Mouse (Mus musculus) small intestine, adult 2 months (tissue): ENCODE data around the gene Parvb. TPM values are rescaled to one million over a fixed set of nuclear protein-coding genes. Genes with fewer than 3 reads are reported as not detected.

ENCODE experiments used
- H3K27ac ChIP-seq: fragments of 200-500 bp; 2 replicates; pipeline ENCODE4 v1.5.1; 2012; ENCODE audit warnings: low read depth, low read length, control low read depth, inconsistent platforms; ENCODE audit not compliant: insufficient read depth
- H3K27me3 ChIP-seq: fragments of 200-500 bp; 2 replicates; pipeline ENCODE4 v1.6.1; 2012; ENCODE audit warnings: mild to moderate bottlenecking, moderate library complexity, low read length, inconsistent platforms; ENCODE audit not compliant: control insufficient read depth, insufficient read depth
- H3K36me3 ChIP-seq: fragments of 200-500 bp; 2 replicates; pipeline ENCODE4 v1.6.1; 2012; ENCODE audit warnings: mild to moderate bottlenecking, low read length, control low read depth, inconsistent platforms; ENCODE audit not compliant: control insufficient read depth, insufficient read depth
- H3K4me1 ChIP-seq: fragments of 200-500 bp; 2 replicates; pipeline ENCODE4 v1.6.1; 2012; ENCODE audit warnings: low read length, inconsistent platforms, mixed read lengths; ENCODE audit not compliant: control insufficient read depth, insufficient read depth, insufficient read length
- H3K4me3 ChIP-seq: fragments of 200-500 bp; 2 replicates; pipeline ENCODE4 v1.5.1; 2012; ENCODE audit warnings: low read depth, mild to moderate bottlenecking, control low read depth, inconsistent platforms, low read length, moderate library complexity
- CTCF ChIP-seq: fragments of 200-500 bp; IDR thresholded peaks from 2 replicates; pipeline ENCODE4 v1.5.1; 2012; ENCODE audit warnings: low read depth, mild to moderate bottlenecking, control low read depth, inconsistent platforms, low read length, moderate library complexity, mixed read lengths; ENCODE audit not compliant: insufficient replicate concordance, insufficient read length; ENCODE audit errors: extremely low read depth
- POLR2A ChIP-seq: fragments of 200-500 bp; IDR thresholded peaks from 2 replicates; pipeline ENCODE4 v1.6.1; 2012; ENCODE audit warnings: low read depth, mild to moderate bottlenecking, control low read depth, inconsistent platforms, low read length, moderate library complexity
- WGBS: fragments of 180-500 bp; shearing (Covaris S2); methylation state at CpG from one replicate; pipeline ENCODE4 v1.1.7; 2018; 5-methylcytosine and 5-hydroxymethylcytosine counted together
- polyA plus RNA-seq: library from polyadenylated mRNA; depleted of rRNA; stranded (reverse); fragments of >200 nt; gene quantifications from 2 replicates; pipeline ENCODE4 v1.2.3, GENCODE M21; 2012

The Parvb gene
- polyA plus RNA-seq, 1 experiment, result 2.9 TPM

DNA sequence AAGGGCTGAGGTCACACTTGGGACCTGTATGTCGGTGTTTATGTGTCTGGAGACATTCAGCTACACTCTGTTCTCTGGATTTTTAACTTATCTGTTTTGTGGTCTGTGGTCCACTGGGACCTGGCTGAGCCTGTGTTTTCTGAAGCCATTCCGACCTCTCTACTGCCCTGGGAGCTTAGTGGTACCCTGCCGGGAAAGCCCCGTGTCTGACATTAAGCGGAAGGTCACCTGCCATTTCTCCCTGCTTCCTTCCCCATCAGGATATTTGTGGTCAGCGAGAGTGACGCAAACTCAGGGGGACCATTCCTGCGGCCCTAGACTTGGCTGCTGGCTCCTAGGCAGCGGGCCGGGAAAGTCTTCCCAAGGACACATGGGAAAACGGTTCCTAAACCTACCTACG, 61.7 kb downstream of the Parvb start:
- 77% methylated on average over 12 of the region's 12 CpGs for WGBS
- Histone ChIP-seq H3K4me3 (no peak overlapping the region), H3K4me1 (no peaks in the 10 kb centered on the region), H3K27ac (no peak overlapping the region), H3K36me3 (no peaks in the 10 kb centered on the region), H3K27me3 (no peaks in the 10 kb centered on the region)
- TF ChIP-seq CTCF, result no peak

DNA sequence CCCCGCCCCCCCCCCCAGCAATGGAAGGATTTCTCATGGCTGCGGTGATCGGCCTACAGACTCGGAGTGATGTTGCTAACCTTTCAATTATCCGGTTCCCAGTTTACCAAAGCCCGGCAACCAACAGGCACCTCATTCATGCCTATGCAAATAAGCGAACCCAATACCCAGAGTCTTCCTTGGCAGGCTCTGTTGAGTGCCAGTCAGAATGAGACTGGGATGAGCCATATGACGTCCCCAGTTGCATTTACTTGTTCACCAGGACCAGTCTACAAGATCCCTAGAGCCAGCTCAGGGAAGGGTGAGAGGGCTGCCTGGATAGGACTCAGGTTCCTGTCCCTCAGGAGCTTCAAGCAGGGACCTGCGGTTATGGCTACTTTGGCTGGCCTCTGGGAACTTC, 62.5 kb downstream of the Parvb start:
- no peaks in the 10 kb centered on the region for H3K27me3 ChIP-seq
- H3K4me3 ChIP-seq, result no peak overlapping the region
- WGBS, result 85% methylated on average over 9 of the region's 9 CpGs
- H3K4me1 ChIP-seq, result no peaks in the 10 kb centered on the region
- no peak for TF ChIP-seq CTCF
- no peak for TF ChIP-seq POLR2A
- H3K36me3 ChIP-seq, result no peaks in the 10 kb centered on the region
- no peak overlapping the region for H3K27ac ChIP-seq

DNA sequence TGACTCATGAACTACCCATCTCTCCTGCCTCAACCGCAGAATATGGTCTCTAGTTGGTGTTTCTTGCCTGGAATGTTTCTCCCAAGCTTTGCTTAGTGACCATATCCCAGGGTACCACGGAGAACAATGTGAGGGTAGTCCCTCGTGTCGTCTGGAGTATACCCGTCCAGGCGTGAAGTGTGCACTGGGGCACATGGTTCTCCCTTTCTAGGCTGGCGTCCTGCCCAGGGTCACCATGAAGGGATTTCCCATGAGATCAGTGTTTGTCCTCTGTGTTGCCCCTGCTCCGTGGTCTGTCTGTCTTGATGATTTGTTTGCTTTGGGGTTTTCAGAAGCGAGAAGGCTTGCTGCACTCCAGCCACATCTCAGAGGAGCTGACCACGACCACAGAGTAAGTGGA, 63.4 kb downstream of the Parvb start:
- Histone ChIP-seq H3K4me1 (no peaks in the 10 kb centered on the region), H3K27me3 (no peaks in the 10 kb centered on the region), H3K36me3 (no peaks in the 10 kb centered on the region), H3K4me3 (no peak overlapping the region), H3K27ac (no peak overlapping the region)
- TF ChIP-seq POLR2A (no peak), CTCF (no peak)
- WGBS, result 65% methylated on average over 10 of the region's 10 CpGs

DNA sequence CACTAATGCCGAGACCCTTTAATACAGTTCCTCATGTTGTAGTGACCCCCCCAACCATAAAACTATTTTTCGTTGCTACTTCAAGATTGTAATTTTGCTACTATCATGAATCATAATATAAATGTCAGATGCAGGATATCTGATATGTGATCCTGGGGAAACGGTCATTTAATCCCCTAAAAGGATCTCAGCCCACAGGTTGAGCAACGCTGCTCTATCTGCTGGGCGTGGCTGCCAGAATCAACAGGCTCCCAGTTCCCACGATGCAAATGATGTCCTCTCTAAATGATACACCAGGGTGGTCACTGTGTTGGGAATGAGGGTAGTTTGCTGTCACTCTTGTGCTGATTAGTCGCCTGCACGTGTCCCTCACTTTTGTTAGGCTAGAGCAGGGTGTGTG, 65.6 kb downstream of the Parvb start:
- Histone ChIP-seq H3K27me3 (no peaks in the 10 kb centered on the region), H3K36me3 (no peaks in the 10 kb centered on the region), H3K4me3 (no peak overlapping the region), H3K4me1 (no peaks in the 10 kb centered on the region), H3K27ac (no peak overlapping the region)
- 35% methylated on average over 8 of the region's 8 CpGs for WGBS
- TF ChIP-seq CTCF (no peak), POLR2A (no peak)

DNA sequence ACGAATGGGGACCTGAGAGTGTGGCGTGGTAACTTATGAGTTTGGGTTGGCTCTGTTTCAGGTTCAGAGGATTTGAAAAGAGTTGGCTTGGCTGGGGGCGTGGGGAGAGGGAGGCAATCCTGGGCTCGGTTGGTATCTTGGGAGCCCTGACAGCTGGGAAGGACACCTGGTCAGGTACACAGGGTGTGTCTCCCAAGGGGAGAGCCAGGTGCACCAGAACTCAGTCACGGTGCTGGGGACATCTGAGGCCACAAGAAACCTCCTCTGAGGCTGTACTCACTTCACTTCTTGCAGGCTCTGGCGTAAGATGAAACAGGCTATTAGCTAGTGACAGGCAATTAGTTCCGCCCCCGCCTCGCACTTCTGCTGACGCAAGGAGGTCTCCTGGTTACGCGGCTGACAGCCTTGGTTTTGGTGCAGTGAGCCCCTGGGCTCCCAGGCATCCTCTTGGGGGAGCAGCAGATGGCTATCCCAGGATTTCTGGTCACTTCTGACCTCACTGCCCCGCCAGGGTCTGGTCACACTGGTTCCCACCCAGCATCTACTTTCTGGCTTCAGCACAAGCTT, 67.0 kb downstream of the Parvb start:
- H3K27me3 ChIP-seq, result no peaks in the 10 kb centered on the region
- no peaks in the 10 kb centered on the region for H3K36me3 ChIP-seq
- TF ChIP-seq POLR2A (no peak), CTCF (no peak)
- WGBS, result 34% methylated on average over 13 of the region's 13 CpGs
- no peak overlapping the region for H3K4me3 ChIP-seq
- H3K4me1 ChIP-seq, result no peaks in the 10 kb centered on the region
- H3K27ac ChIP-seq, result no peak overlapping the region

DNA sequence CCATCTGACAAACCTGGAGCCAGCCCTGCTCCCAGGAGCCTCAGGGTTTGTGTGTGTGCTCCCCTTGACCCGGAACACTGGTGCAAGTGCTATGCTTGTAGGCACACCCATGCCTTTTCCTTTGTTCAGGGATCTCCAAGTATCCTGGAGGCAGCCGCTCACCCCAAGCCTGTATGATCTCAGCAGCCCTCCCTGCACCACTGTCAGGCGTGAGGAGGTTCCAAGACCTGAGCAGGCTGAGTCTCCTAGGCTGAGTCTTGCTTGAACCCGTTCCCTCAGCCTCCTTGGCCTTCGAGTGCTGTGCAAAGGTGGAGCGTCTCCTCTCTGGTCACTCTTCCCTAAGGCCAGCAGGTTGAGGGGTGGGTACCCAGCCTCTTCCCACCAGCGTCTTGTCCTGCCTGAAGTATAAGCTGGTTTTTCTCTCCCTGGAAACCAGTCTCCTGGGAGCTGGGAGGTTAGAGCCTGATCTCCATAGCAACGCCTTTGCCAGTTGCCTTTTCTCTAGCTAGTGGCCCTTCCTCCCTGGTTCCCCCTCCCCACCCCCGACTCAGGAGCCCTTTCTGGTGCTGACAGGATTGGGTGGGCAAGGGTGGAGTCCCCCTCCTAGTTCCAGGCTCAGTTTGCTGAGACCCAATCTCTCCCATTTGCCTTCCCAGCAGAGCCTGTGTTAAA, 68.0 kb downstream of the Parvb start:
- no peaks in the 10 kb centered on the region for H3K4me1 ChIP-seq
- no peaks in the 10 kb centered on the region for H3K36me3 ChIP-seq
- TF ChIP-seq POLR2A, result no peak
- no peak for TF ChIP-seq CTCF
- H3K27me3 ChIP-seq, result no peaks in the 10 kb centered on the region
- WGBS, result 63% methylated on average over 9 of the region's 9 CpGs
- no peak overlapping the region for H3K4me3 ChIP-seq
- H3K27ac ChIP-seq, result no peak overlapping the region

DNA sequence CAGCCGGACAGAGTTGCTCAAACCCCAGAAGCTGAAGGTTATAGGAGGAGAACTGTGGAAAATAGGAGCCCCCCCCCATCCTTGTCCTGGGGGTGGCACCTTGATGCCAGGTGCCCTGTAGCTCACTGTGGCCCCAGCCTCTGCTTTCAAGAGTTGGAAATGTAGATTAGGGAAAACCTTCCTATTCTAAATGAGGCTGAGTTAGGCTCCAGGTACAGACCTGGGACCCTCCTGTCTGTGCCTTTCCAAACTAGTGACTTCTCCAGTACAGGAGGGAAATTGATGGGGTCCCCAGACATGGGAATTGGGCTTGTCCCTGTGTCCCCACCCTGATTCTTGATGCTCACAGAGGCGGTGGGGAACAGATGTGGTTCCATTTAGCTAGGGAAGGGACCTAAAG, 68.7 kb downstream of the Parvb start:
- no peak overlapping the region for H3K27ac ChIP-seq
- TF ChIP-seq POLR2A (no peak), CTCF (no peak)
- H3K27me3 ChIP-seq, result no peaks in the 10 kb centered on the region
- 78% methylated on average over 2 of the region's 2 CpGs for WGBS
- no peak overlapping the region for H3K4me3 ChIP-seq
- H3K36me3 ChIP-seq, result no peaks in the 10 kb centered on the region
- H3K4me1 ChIP-seq, result no peaks in the 10 kb centered on the region
